Mouse (Mus musculus) hindbrain, embryonic 10.5 days (tissue): ENCODE results near the gene Cd3eap. TPM values are rescaled to one million over a fixed set of nuclear protein-coding genes. Genes with fewer than 3 reads are reported as not detected.

Source experiments
- DNase-seq: peaks from one replicate; pipeline ENCODE4 v3.0.0-alpha.2; 2017; ENCODE audit warnings: low spot score
- H3K27ac ChIP-seq: fragments of 300-500 bp; sonication (generic); 2 replicates; pipeline ENCODE4 v1.5.1; 2016; ENCODE audit warnings: mild to moderate bottlenecking, moderate library complexity
- H3K27me3 ChIP-seq: fragments of 300-500 bp; sonication (generic); 2 replicates; pipeline ENCODE4 v1.6.1; 2016; ENCODE audit warnings: mild to moderate bottlenecking; ENCODE audit not compliant: poor library complexity, insufficient read depth, severe bottlenecking
- H3K36me3 ChIP-seq: fragments of 300-500 bp; sonication (generic); 2 replicates; pipeline ENCODE4 v1.6.1; 2016; ENCODE audit warnings: mild to moderate bottlenecking, moderate library complexity
- H3K4me1 ChIP-seq: fragments of 300-500 bp; sonication (generic); replicated peaks from 2 replicates; pipeline ENCODE4 v1.6.1; 2016; ENCODE audit warnings: mild to moderate bottlenecking
- H3K4me3 ChIP-seq: fragments of 300-500 bp; sonication (generic); 2 replicates; pipeline ENCODE4 v1.5.1; 2016; ENCODE audit warnings: mild to moderate bottlenecking, moderate library complexity
- H3K9me3 ChIP-seq: fragments of 300-500 bp; sonication (generic); 2 replicates; pipeline ENCODE4 v1.6.1; 2016; ENCODE audit warnings: mild to moderate bottlenecking, moderate library complexity
- WGBS: fragments of 180-500 bp; shearing (Covaris S2); methylation state at CpG from one replicate; pipeline ENCODE4 v1.1.7; 2016; 5-methylcytosine and 5-hydroxymethylcytosine counted together
- microRNA counts: library from miRNA; unstranded; fragments of <30 nt; microRNA quantifications from one replicate; lab custom pipeline; 2017
- polyA plus RNA-seq: library from polyadenylated mRNA; unstranded; fragments of >200 nt; fragmentation: Nextera tagmentation; extraction: Ambion mirVana; gene quantifications from 2 replicates; pipeline ENCODE4 v1.2.1, GENCODE M21; 2016

The Cd3eap gene
- polyA plus RNA-seq, 1 experiment from 2014 or later: 18.7 TPM

GRCm38 (mm10) chr7:19309884-19310641, 49.2 kb downstream of the Cd3eap start, which contains the start of gene Fosb:
Gene Fosb (minus strand): TSS chr7:19310051.
- peaks cover 37% of the 10 kb centered on the region for H3K4me1 ChIP-seq
- DNase-seq: peak; percentile 95
- no peaks in the 10 kb centered on the region for H3K9me3 ChIP-seq
- peak within 1 kb of the TSS; percentile 84 for H3K4me3 ChIP-seq
- no peaks in the 10 kb centered on the region for H3K36me3 ChIP-seq
- WGBS: under 1% methylated on average over 49 of the region's 49 CpGs
- peaks cover 63% of the 10 kb centered on the region for H3K27me3 ChIP-seq
- H3K27ac ChIP-seq: peak within 1 kb of the TSS; percentile 70

DNA sequence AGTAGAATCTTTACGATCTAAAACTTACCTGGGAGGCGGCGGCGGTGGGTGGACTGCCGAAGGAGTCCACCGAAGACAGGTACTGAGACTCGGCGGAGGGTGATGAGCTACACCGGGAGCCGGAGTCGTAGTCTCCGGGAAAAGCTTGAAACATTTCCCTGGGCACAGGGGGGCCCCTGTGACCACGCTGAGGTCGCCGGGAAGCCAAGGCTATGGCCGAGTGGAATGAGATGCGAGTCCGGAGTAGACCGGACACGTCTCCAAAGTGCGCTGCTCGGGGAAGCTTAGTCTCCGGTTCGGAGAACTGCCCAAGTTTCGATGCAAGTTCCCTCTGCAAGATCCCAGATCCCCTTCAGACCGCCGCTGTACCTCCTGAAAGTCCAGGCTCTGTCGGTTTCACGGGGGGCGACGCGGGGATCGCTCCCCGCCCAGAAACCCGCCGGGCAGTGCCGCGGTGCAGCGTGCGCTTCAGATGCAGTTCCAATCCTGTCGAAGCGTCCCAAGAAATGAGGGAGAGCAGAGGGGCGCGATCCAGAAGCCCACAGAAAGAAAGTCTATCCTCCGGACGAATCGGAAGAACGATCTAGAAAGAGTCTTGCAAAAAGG, 49.9 kb downstream of the Cd3eap start:
- 2% methylated on average over 48 of the region's 48 CpGs for WGBS
- Histone ChIP-seq H3K4me1 (peaks cover 43% of the 10 kb centered on the region), H3K36me3 (no peaks in the 10 kb centered on the region), H3K4me3 (peak overlapping the region; percentile 84), H3K27ac (no peak overlapping the region), H3K27me3 (peaks cover 63% of the 10 kb centered on the region), H3K9me3 (no peaks in the 10 kb centered on the region)
- peak; percentile 27 for DNase-seq

GRCm38 (mm10) chr7:19308454-19309277, 50.6 kb downstream of the Cd3eap start:
- Histone ChIP-seq H3K4me3 (peak overlapping the region; percentile 84), H3K27ac (peak overlapping the region; percentile 68), H3K27me3 (peaks cover 63% of the 10 kb centered on the region), H3K36me3 (no peaks in the 10 kb centered on the region), H3K9me3 (no peaks in the 10 kb centered on the region), H3K4me1 (peaks cover 51% of the 10 kb centered on the region)
- peak; percentile 98 for DNase-seq
- WGBS: under 1% methylated on average over 58 of the region's 58 CpGs

DNA sequence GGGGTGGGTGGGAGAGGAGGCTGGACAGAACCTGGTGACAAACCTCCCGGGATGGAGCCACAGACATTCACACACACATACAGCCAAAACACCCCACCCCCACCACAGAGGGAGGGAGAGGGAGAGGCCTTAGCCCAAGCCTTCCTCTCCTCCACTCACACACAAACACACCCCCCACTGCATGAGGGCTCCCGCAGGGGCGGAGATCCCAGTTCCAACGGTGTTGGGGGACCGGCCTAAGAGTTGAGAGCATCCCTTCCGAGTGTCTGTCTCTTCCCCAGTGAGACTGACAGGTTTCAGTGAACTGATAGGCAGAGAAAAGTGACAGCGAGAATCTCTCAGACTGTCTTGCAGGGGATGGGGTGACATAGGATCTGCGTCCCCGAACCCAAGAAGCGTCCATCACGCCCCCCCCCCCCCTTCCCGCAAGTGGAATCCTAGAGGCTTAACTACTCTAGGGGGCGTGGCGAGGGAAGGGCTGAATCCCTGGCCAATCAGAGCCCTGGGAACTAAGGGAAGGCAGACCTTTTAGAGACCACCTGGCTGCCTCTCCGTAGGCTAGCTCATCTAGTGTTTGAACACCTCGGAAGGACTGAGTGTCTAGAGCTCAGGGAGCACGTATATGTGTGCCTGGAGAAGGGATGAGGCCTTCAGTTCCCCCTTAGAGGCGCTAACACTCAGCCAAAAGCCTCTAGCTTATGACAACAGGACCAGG, 51.4 kb downstream of the Cd3eap start:
- peak overlapping the region; percentile 84 for H3K4me3 ChIP-seq
- DNase-seq: peak; percentile 63
- WGBS: 3% methylated on average over 18 of the region's 18 CpGs
- peaks cover 64% of the 10 kb centered on the region for H3K27me3 ChIP-seq
- H3K27ac ChIP-seq: peak overlapping the region; percentile 68
- H3K36me3 ChIP-seq: no peaks in the 10 kb centered on the region
- no peaks in the 10 kb centered on the region for H3K9me3 ChIP-seq
- H3K4me1 ChIP-seq: peaks cover 54% of the 10 kb centered on the region

GRCm38 (mm10) chr7:19306819-19307738, 52.2 kb downstream of the Cd3eap start:
- no peaks in the 10 kb centered on the region for H3K9me3 ChIP-seq
- no peaks in the 10 kb centered on the region for H3K36me3 ChIP-seq
- peak overlapping the region; percentile 84 for H3K4me3 ChIP-seq
- no peak for DNase-seq
- peaks cover 57% of the 10 kb centered on the region for H3K4me1 ChIP-seq
- H3K27ac ChIP-seq: no peak overlapping the region
- 67% methylated on average over 25 of the region's 25 CpGs for WGBS
- H3K27me3 ChIP-seq: peaks cover 69% of the 10 kb centered on the region

MicroRNAs encoded within 50 kb of the gene (microRNA counts, 519-probe panel; counts per million panel counts)
- microRNA mmu-miR-343 (lab: Ali Mortazavi, UCI): 1,255 counts per million, percentile 77 among the panel's probes with 10 or more counts

Other genes starting within 250 kb of the Cd3eap start
- gene Gm4969, start 241.1 kb downstream of the Cd3eap start, polyA plus RNA-seq: 1.2 and 1.5 TPM in 2 replicates
- gene Fbxo46, start 239.6 kb downstream of the Cd3eap start, polyA plus RNA-seq: 17.1 and 19.4 TPM in 2 replicates
- 16.7 and 22.1 TPM in 2 replicates for gene Qpctl, start 210.2 kb downstream of the Cd3eap start, polyA plus RNA-seq
- gene Snrpd2, start 209.8 kb downstream of the Cd3eap start, polyA plus RNA-seq: 184 TPM in 2 replicates
- gene Gipr, start 193.4 kb downstream of the Cd3eap start, polyA plus RNA-seq: 0.95 and 1.3 TPM in 2 replicates
- 2.8 and 4.9 TPM in 2 replicates for gene Eml2, start 183.1 kb downstream of the Cd3eap start, polyA plus RNA-seq
- gene Gpr4, start 146.9 kb downstream of the Cd3eap start, polyA plus RNA-seq: 1.8 and 2.9 TPM in 2 replicates
- 47.8 and 51.1 TPM in 2 replicates for gene Opa3, start 131.1 kb downstream of the Cd3eap start, polyA plus RNA-seq
- gene Vasp, start 87.7 kb downstream of the Cd3eap start, polyA plus RNA-seq: 58.8 and 62.0 TPM in 2 replicates
- gene Ppm1n, start 79.4 kb downstream of the Cd3eap start, polyA plus RNA-seq: 0.30 and 0.42 TPM in 2 replicates
- gene Rtn2, start 76.9 kb downstream of the Cd3eap start, polyA plus RNA-seq: 37.3 and 67.8 TPM in 2 replicates
- not detected in 2 replicates for gene Fosb, start 49.4 kb downstream of the Cd3eap start, polyA plus RNA-seq
- 106 and 128 TPM in 2 replicates for gene Ercc1, start 14.7 kb downstream of the Cd3eap start, polyA plus RNA-seq
- gene Ppp1r13l, start 266 bp upstream of the Cd3eap start, polyA plus RNA-seq: 4.7 and 5.6 TPM in 2 replicates
- gene Ercc2, start 22.5 kb upstream of the Cd3eap start, polyA plus RNA-seq: 29.0 and 33.9 TPM in 2 replicates
- gene Klc3, start 44.6 kb upstream of the Cd3eap start, polyA plus RNA-seq: 2.9 and 7.1 TPM in 2 replicates
- not detected in 2 replicates for gene Ckm, start 45.3 kb upstream of the Cd3eap start, polyA plus RNA-seq
- gene Mark4, start 99.3 kb upstream of the Cd3eap start, polyA plus RNA-seq: 9.3 and 13.6 TPM in 2 replicates
- gene Exoc3l2, start 103.8 kb upstream of the Cd3eap start, polyA plus RNA-seq: 0.39 and 0.80 TPM in 2 replicates
- 2.4 and 3.8 TPM in 2 replicates for gene Bloc1s3, start 148.9 kb upstream of the Cd3eap start, polyA plus RNA-seq
- gene Trappc6a, start 148.9 kb upstream of the Cd3eap start, polyA plus RNA-seq: 68.8 and 71.4 TPM in 2 replicates
- 0.09 and 0.10 TPM in 2 replicates for gene Nkpd1, start 158.4 kb upstream of the Cd3eap start, polyA plus RNA-seq
- gene Ppp1r37, start 203.6 kb upstream of the Cd3eap start, polyA plus RNA-seq: 22.6 and 30.4 TPM in 2 replicates
- gene Zfp296, start 217.8 kb upstream of the Cd3eap start, polyA plus RNA-seq: 0.22 and 0.72 TPM in 2 replicates
- gene Gemin7, start 218.1 kb upstream of the Cd3eap start, polyA plus RNA-seq: 177 and 188 TPM in 2 replicates
- 57.5 and 68.8 TPM in 2 replicates for gene Clasrp, start 245.0 kb upstream of the Cd3eap start, polyA plus RNA-seq